Mouse (Mus musculus): Measurements from ENCODE around the gene Nup62. TPM values are rescaled to one million over a fixed set of nuclear protein-coding genes. Genes with fewer than 3 reads are reported as not detected.

Gene Nup62
- polyA plus RNA-seq, 1 experiment from 2014 or later, result 47.0 TPM

DNA sequence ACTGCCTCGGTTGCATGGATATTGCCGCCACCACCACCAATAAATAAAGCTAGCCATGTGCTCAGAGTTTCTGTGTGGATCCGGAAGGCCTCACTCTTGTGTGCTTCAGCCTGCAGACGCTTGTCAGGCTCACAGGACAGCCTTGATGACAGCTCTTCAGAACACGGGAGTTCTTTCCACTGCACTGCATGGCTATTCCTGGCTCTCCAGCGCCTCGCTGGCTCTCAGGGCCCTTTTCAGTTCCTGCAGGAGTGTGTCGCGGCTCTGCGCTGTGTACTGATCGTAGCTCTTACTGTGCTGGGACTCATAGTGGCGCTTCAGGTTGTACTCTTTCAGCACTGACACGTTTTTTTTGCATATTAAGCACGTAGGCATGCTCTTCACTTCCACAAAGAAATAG lies 61.9 kb downstream of the Nup62 start:
- H3K27me3 ChIP-seq (replicated peaks; ENCODE audit: control insufficient read depth, insufficient read depth, low read length), result no peaks in the 10 kb centered on the region
- no peak overlapping the region for H3K27ac ChIP-seq (replicated peaks; ENCODE audit: low read depth, low read length)
- H3K9me3 ChIP-seq (ENCODE audit: control insufficient read depth, low read length), result no peaks in the 10 kb centered on the region
- WGBS, result 89% methylated on average over 14 of the region's 14 CpGs
- H3K36me3 ChIP-seq (ENCODE audit: control insufficient read depth, insufficient read depth, low read length), result peaks cover 69% of the 10 kb centered on the region
- H3K4me1 ChIP-seq (ENCODE audit: control insufficient read depth, insufficient read depth, low read length), result no peaks in the 10 kb centered on the region
- no peak overlapping the region for H3K4me3 ChIP-seq (ENCODE audit: low read depth, low read length)
- ATAC-seq (ENCODE audit: low read depth) (no peak), DNase-seq (ENCODE audit: low spot score) (no peak)
- no peak overlapping the region for H3K4me2 ChIP-seq (ENCODE audit: low read depth, low read length)
- H3K9ac ChIP-seq (ENCODE audit: low read depth, low read length), result no peak overlapping the region

MicroRNAs encoded within 50 kb of the gene (microRNA counts, 519-probe panel; counts per million panel counts)
- 19.3 counts per million for microRNA mmu-miR-707

Small RNA genes lying within 50 kb of the gene (microRNA-seq; reads per million reads assigned to microRNA genes)
- not detected for gene Mir707 (ENCODE audit: borderline number of aligned reads)

Other genes with a start within 250 kb of the Nup62 start
- 1.7 and 2.8 TPM in 2 replicates for gene Napsa, start 243.7 kb upstream of the Nup62 start, polyA plus RNA-seq (2014; fragmentation: Nextera tagmentation; extraction: Ambion mirVana)
- gene Kcnc3, start 225.4 kb upstream of the Nup62 start, polyA plus RNA-seq (2014; fragmentation: Nextera tagmentation; extraction: Ambion mirVana), result 0.49 and 0.67 TPM in 2 replicates
- gene Myh14, start 145.2 kb upstream of the Nup62 start, polyA plus RNA-seq (2014; fragmentation: Nextera tagmentation; extraction: Ambion mirVana), result 13.6 and 13.8 TPM in 2 replicates
- gene Izumo2, start 107.3 kb upstream of the Nup62 start, polyA plus RNA-seq (2014; fragmentation: Nextera tagmentation; extraction: Ambion mirVana), result not detected in 2 replicates
- gene Vrk3, start 67.7 kb upstream of the Nup62 start, polyA plus RNA-seq (2014; fragmentation: Nextera tagmentation; extraction: Ambion mirVana), result 24.8 and 29.3 TPM in 2 replicates
- gene Zfp473, start 65.0 kb upstream of the Nup62 start, polyA plus RNA-seq (2014; fragmentation: Nextera tagmentation; extraction: Ambion mirVana), result 1.1 and 1.7 TPM in 2 replicates
- 0.78 and 1.4 TPM in 2 replicates for gene Il4i1, start 299 bp downstream of the Nup62 start, polyA plus RNA-seq (2014; fragmentation: Nextera tagmentation; extraction: Ambion mirVana)
- gene Atf5, start 570 bp downstream of the Nup62 start, polyA plus RNA-seq (2014; fragmentation: Nextera tagmentation; extraction: Ambion mirVana), result 6.8 and 6.9 TPM in 2 replicates
- 69.0 and 78.6 TPM in 2 replicates for gene Akt1s1, start 32.9 kb downstream of the Nup62 start, polyA plus RNA-seq (2014; fragmentation: Nextera tagmentation; extraction: Ambion mirVana)
- gene Tbc1d17, start 33.0 kb downstream of the Nup62 start, polyA plus RNA-seq (2014; fragmentation: Nextera tagmentation; extraction: Ambion mirVana), result 66.9 and 82.7 TPM in 2 replicates
- 23.4 and 27.7 TPM in 2 replicates for gene Pnkp, start 41.1 kb downstream of the Nup62 start, polyA plus RNA-seq (2014; fragmentation: Nextera tagmentation; extraction: Ambion mirVana)
- gene Ptov1, start 53.7 kb downstream of the Nup62 start, polyA plus RNA-seq (2014; fragmentation: Nextera tagmentation; extraction: Ambion mirVana), result 398 and 442 TPM in 2 replicates
- gene Med25, start 76.6 kb downstream of the Nup62 start, polyA plus RNA-seq (2014; fragmentation: Nextera tagmentation; extraction: Ambion mirVana), result 62.5 and 64.2 TPM in 2 replicates
- 16.9 and 19.7 TPM in 2 replicates for gene Fuz, start 80.0 kb downstream of the Nup62 start, polyA plus RNA-seq (2014; fragmentation: Nextera tagmentation; extraction: Ambion mirVana)
- gene Ap2a1, start 113.4 kb downstream of the Nup62 start, polyA plus RNA-seq (2014; fragmentation: Nextera tagmentation; extraction: Ambion mirVana), result 73.5 and 79.8 TPM in 2 replicates
- 0.30 TPM in 1 of 2 replicates, not detected in the other for gene Tsks, start 127.1 kb downstream of the Nup62 start, polyA plus RNA-seq (2014; fragmentation: Nextera tagmentation; extraction: Ambion mirVana)
- 22.4 and 31.1 TPM in 2 replicates for gene Cpt1c, start 158.8 kb downstream of the Nup62 start, polyA plus RNA-seq (2014; fragmentation: Nextera tagmentation; extraction: Ambion mirVana)
- gene Prmt1, start 170.5 kb downstream of the Nup62 start, polyA plus RNA-seq (2014; fragmentation: Nextera tagmentation; extraction: Ambion mirVana), result 173 and 178 TPM in 2 replicates
- 77.7 and 84.6 TPM in 2 replicates for gene Irf3, start 181.6 kb downstream of the Nup62 start, polyA plus RNA-seq (2014; fragmentation: Nextera tagmentation; extraction: Ambion mirVana)
- gene Bcl2l12, start 182.6 kb downstream of the Nup62 start, polyA plus RNA-seq (2014; fragmentation: Nextera tagmentation; extraction: Ambion mirVana), result 43.2 and 48.6 TPM in 2 replicates
- gene Scaf1, start 200.3 kb downstream of the Nup62 start, polyA plus RNA-seq (2014; fragmentation: Nextera tagmentation; extraction: Ambion mirVana), result 43.7 and 47.5 TPM in 2 replicates
- 50.5 and 52.3 TPM in 2 replicates for gene Rras, start 201.9 kb downstream of the Nup62 start, polyA plus RNA-seq (2014; fragmentation: Nextera tagmentation; extraction: Ambion mirVana)
- gene Prr12, start 236.8 kb downstream of the Nup62 start, polyA plus RNA-seq (2014; fragmentation: Nextera tagmentation; extraction: Ambion mirVana), result 12.8 and 13.7 TPM in 2 replicates
- gene Nosip, start 246.3 kb downstream of the Nup62 start, polyA plus RNA-seq (2014; fragmentation: Nextera tagmentation; extraction: Ambion mirVana), result 59.1 and 63.3 TPM in 2 replicates
- gene Prrg2, start 246.6 kb downstream of the Nup62 start, polyA plus RNA-seq (2014; fragmentation: Nextera tagmentation; extraction: Ambion mirVana), result 20.9 and 22.2 TPM in 2 replicates

Measured in embryonic facial prominence, embryonic 14.5 days (tissue).